Mouse (Mus musculus) liver, postnatal 0 days (tissue): ENCODE measurements at regions not wholly inside any gene's neighbourhood (a gene's known extent, or its start where the extent isn't known, plus 50 kb on each side); places are given as distances from the start of the nearest gene placed in this dataset.

ENCODE experiments used
- CTCF ChIP-seq: sonication (generic); IDR thresholded peaks from 2 replicates; pipeline ENCODE4 v1.5.1; 2016; ENCODE audit warnings: antibody characterized with exemption, low read depth
- EP300 ChIP-seq: IDR thresholded peaks from 2 replicates; pipeline ENCODE4 v1.6.1; 2016; ENCODE audit warnings: antibody characterized with exemption, low read depth, mild to moderate bottlenecking

GRCm38 (mm10) chr5:126723304-126724295, 518.0 kb upstream of the Tmem132c start:
- TF ChIP-seq CTCF = no peak
- TF ChIP-seq EP300 = no peak
